Mouse (Mus musculus) neural tube, embryonic 12.5 days (tissue): ENCODE results near the gene Pcbd2. TPM values are rescaled to one million over a fixed set of nuclear protein-coding genes. Genes with fewer than 3 reads are reported as not detected.

ENCODE experiments used
- ATAC-seq: fragments of 200-750 bp; cut with Nextera tagmentation; 2 replicates; pipeline ENCODE4 v1.8.0; 2017; ENCODE audit warnings: low read depth, mild to moderate bottlenecking, moderate TSS enrichment, moderate library complexity; ENCODE audit not compliant: low FRiP score
- H3K27ac ChIP-seq: fragments of 300-500 bp; sonication (generic); 2 replicates; pipeline ENCODE4 v1.5.1; 2016
- H3K27me3 ChIP-seq: fragments of 300-500 bp; sonication (generic); replicated peaks from 2 replicates; pipeline ENCODE4 v1.6.1; 2016; ENCODE audit warnings: mild to moderate bottlenecking
- H3K36me3 ChIP-seq: fragments of 300-500 bp; sonication (generic); 2 replicates; pipeline ENCODE4 v1.6.1; 2016; ENCODE audit warnings: mild to moderate bottlenecking
- H3K4me1 ChIP-seq: fragments of 300-500 bp; sonication (generic); 2 replicates; pipeline ENCODE4 v1.6.1; 2016
- H3K4me2 ChIP-seq: fragments of 300-500 bp; sonication (generic); replicated peaks from 2 replicates; pipeline ENCODE4 v1.6.1; 2016; ENCODE audit warnings: mild to moderate bottlenecking
- H3K4me3 ChIP-seq: fragments of 300-500 bp; sonication (generic); 2 replicates; pipeline ENCODE4 v1.5.1; 2016
- H3K9ac ChIP-seq: fragments of 300-500 bp; sonication (generic); 2 replicates; pipeline ENCODE4 v1.6.1; 2016; ENCODE audit warnings: mild to moderate bottlenecking
- H3K9me3 ChIP-seq: fragments of 300-500 bp; sonication (generic); 2 replicates; pipeline ENCODE4 v1.6.1; 2016; ENCODE audit warnings: mild to moderate bottlenecking
- WGBS: fragments of 180-500 bp; shearing (Covaris S2); methylation state at CpG from one replicate; pipeline ENCODE4 v1.1.7; 2016; 5-methylcytosine and 5-hydroxymethylcytosine counted together
- polyA plus RNA-seq: library from polyadenylated mRNA; unstranded; fragments of >200 nt; fragmentation: Nextera tagmentation; extraction: Ambion mirVana; gene quantifications from 2 replicates; pipeline ENCODE4 v1.2.1, GENCODE M21; 2016

Gene Pcbd2
- polyA plus RNA-seq, 1 experiment from 2014 or later = 27.9 TPM

DNA sequence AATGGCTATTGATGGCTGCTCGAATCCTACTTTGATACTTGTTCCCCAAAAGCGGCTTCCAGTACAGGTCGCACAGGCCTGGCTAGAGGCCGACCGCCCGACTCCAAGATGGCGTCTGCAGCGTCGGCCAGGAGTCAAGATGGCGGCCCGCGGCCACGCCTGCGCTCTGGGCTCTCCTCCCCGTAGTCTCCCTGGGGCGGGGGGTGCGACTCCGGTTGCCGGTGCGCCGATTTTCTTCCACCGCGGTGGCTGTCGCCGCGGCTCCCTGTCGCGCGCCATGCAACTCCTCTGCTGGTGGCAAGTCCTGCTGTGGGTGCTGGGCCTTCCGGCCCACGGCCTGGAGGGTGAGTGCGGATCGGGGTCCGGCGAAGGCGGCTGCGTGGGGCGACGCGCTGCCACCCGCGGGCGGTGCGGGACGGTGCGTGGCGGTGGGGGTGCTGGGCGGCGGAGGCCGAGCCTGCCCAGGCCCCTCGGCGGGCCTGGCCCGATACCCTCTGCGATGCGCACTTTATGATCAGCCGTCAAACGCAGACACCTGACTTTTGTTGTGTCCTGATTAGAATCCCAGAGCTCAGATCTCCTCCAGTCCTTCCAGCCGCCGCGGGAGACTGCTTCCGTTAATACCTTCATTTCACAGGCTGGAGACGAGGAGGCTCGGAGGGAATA lies 12.5 kb upstream of the Pcbd2 start, which contains the start of gene Txndc15:
Txndc15 (plus strand) TSS at position 150 of the 666 bp plus-strand sequence.
- Histone ChIP-seq H3K27ac (peak within 1 kb of the TSS; percentile 89), H3K9me3 (no peaks in the 10 kb centered on the region), H3K4me2 (peak within 1 kb of the TSS; percentile 61), H3K36me3 (peaks cover 19% of the 10 kb centered on the region), H3K4me3 (peak within 1 kb of the TSS; percentile 90), H3K9ac (peak within 1 kb of the TSS; percentile 96), H3K27me3 (no peaks in the 10 kb centered on the region), H3K4me1 (peaks cover 12% of the 10 kb centered on the region; the same call in 1 of the 2 replicates)
- WGBS = under 1% methylated on average over 63 of the region's 63 CpGs
- ATAC-seq = peak; percentile 94

DNA sequence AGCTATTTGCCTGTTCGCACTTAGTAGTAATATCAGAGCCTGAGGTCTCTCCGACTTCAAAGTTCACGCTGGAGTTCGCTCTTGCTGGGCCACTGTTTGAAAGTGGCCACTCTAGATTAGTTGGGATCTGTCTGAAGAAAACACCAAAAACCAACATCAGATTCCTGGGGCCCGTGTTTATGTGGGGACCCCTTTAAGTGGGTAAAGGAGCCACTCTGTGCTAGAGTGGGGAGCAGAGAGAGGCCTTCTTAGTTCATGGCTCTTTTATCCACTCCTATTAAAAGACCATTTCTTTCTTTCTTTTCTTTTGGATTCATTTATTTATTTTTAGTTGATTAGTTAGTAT lies 12.0 kb upstream of the Pcbd2 start:
- Histone ChIP-seq H3K36me3 (peaks cover 24% of the 10 kb centered on the region), H3K4me1 (peaks cover 12% of the 10 kb centered on the region; the same call in 1 of the 2 replicates), H3K9me3 (no peaks in the 10 kb centered on the region), H3K27me3 (no peaks in the 10 kb centered on the region), H3K4me2 (peak overlapping the region; percentile 61), H3K27ac (peak overlapping the region; percentile 89; the same call in 1 of the 2 replicates), H3K4me3 (peak overlapping the region; percentile 90), H3K9ac (peak overlapping the region; percentile 96)
- ATAC-seq = no peak
- WGBS = 11% methylated on average over 5 of the region's 5 CpGs

DNA sequence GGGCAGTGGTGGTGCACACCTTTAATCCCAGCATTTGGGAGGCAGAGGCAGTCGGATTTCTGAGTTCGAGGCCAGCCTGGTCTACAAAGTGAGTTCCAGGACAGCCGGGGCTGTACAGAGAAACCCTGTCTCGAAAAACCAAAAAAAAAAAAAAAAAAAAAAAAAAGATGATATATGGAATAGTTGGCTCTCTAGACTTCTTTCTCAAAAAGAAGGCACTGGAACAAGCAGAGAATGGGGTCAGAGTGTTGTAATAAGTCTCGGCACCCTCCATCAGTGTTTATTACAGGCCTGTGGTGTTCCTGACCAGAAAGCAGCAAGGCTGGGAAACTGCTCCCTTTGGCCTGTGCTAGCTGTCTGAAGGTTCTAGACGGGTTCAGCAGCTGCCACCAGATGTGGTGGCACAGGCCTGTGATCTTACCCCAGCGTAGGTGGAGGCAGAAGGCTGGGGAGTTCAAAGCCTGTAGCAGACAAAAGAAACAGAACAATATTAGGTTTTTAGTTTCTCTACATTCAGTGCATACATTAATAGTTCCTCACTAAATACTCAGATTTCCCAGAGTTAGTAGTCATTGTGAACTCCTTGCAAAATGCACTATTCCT lies 11.2 kb upstream of the Pcbd2 start:
- 0 out of 2 replicates have a peak overlapping the region, but pooled peaks have one; percentile 96 for H3K9ac ChIP-seq
- peaks cover 31% of the 10 kb centered on the region for H3K36me3 ChIP-seq
- H3K27me3 ChIP-seq = no peaks in the 10 kb centered on the region
- peaks cover 12% of the 10 kb centered on the region; the same call in 1 of the 2 replicates for H3K4me1 ChIP-seq
- peak overlapping the region; percentile 61 for H3K4me2 ChIP-seq
- no peaks in the 10 kb centered on the region for H3K9me3 ChIP-seq
- 80% methylated on average over 7 of the region's 7 CpGs for whole genome bisulfite sequencing
- no peak overlapping the region for H3K27ac ChIP-seq
- no peak for ATAC-seq
- no peak overlapping the region for H3K4me3 ChIP-seq

DNA sequence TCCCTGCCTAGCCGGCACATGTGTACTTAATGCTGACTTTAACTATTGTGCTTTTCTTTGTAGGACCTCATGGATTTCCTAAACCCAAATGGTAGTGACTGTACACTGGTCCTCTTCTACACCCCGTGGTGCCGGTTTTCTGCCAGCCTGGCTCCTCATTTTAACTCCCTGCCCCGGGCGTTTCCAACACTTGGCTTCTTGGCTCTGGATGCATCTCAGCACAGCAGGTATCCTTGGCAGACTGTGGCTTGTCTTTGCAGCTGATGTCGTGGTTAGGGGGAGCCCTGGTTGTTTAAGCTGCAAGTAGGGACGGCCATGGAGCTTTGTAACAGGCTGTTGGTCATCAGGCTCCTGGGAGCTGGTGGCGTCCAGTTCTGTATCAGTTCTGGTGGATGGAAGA lies 5.7 kb upstream of the Pcbd2 start:
- H3K36me3 ChIP-seq = peaks cover 59% of the 10 kb centered on the region
- H3K27ac ChIP-seq = no peak overlapping the region
- ATAC-seq = no peak
- H3K4me1 ChIP-seq = peaks cover 4% of the 10 kb centered on the region; the same call in 1 of the 2 replicates
- no peaks in the 10 kb centered on the region for H3K9me3 ChIP-seq
- no peak overlapping the region for H3K4me2 ChIP-seq
- 80% methylated on average over 8 of the region's 8 CpGs for WGBS
- no peak overlapping the region for H3K4me3 ChIP-seq
- H3K9ac ChIP-seq = no peak overlapping the region
- no peaks in the 10 kb centered on the region for H3K27me3 ChIP-seq

DNA sequence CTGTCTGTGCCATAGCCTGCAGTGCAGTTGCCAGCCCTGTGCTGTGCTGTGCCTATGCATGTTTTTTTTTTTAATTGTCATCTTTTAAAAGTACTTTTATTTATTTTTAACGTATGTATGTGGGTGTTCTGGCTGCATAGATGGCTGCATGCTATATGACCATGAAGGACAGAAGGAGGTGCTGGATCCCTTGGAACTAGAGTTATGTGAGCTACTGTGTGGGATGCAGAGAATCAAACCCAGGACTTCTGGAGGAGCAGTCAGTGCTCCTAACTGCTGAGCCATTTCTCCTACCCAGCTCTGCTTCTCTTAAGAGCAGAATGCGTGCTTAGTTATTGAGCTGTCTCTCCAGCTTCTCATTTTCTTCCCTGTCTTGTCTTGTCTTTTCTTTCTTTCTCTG lies 5.2 kb upstream of the Pcbd2 start:
- ATAC-seq = no peak
- H3K27ac ChIP-seq = no peak overlapping the region
- H3K4me3 ChIP-seq = no peak overlapping the region
- no peak overlapping the region for H3K4me2 ChIP-seq
- no peaks in the 10 kb centered on the region for H3K27me3 ChIP-seq
- H3K36me3 ChIP-seq = peaks cover 59% of the 10 kb centered on the region
- no peaks in the 10 kb centered on the region for H3K9me3 ChIP-seq
- H3K9ac ChIP-seq = no peak overlapping the region
- peaks cover 3% of the 10 kb centered on the region; the same call in 1 of the 2 replicates for H3K4me1 ChIP-seq
- 92% methylated on average over 2 of the region's 2 CpGs for WGBS

DNA sequence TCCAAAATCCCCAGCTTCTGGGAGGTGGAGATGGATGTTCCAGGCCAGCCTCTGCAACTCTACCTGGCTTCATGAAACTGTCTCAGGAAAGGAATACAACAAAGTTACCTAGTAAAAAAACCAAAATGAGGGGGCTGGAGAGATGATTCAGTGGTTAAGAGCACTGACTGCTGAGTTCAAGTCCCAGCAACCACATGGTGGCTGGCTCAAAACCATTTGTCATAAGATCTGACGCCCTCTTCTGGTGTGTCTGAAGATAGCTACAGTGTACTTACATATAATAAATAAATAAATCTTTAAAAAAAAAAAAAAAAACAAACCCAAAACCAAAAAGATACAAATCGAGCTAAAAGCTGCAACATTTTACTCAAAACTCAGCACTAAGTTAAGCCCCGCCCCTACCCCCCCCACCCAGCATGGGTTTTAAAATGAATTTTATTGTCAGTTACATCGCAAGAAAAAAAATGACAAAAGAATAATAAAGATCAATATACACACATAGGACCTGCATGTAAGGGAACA lies 509 bp upstream of the Pcbd2 start:
- Histone ChIP-seq H3K27me3 (no peaks in the 10 kb centered on the region), H3K36me3 (peaks cover 22% of the 10 kb centered on the region), H3K4me3 (peak overlapping the region; percentile 50), H3K4me2 (peak overlapping the region; percentile 58), H3K9me3 (no peaks in the 10 kb centered on the region), H3K4me1 (no peaks in the 10 kb centered on the region), H3K27ac (peak overlapping the region; percentile 79), H3K9ac (peak overlapping the region; percentile 57)
- 7% methylated on average over 4 of the region's 4 CpGs for WGBS
- no peak for ATAC-seq

DNA sequence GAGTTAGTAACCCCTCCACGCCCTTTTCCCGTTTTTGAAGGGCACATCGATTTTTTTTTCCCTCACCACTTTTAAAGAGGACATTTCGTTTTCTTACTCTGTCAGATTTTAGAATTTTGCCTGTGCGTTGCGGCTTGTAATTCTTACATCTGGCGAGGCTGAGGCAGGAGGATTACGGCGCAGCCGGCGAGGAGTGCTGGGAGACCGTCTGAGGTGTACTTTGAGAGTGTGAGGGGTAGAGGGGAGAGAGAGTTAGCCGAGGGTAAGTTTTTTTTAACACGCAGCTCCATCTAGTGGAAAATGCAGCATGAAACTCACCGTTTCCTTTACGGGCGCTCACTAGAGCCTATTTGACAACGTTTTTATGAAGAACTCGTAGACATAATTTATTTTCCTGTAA lies 671 bp downstream of the Pcbd2 start:
- H3K27ac ChIP-seq = no peak overlapping the region; the same call in 1 of the 2 replicates
- 5% methylated on average over 19 of the region's 19 CpGs for WGBS

DNA sequence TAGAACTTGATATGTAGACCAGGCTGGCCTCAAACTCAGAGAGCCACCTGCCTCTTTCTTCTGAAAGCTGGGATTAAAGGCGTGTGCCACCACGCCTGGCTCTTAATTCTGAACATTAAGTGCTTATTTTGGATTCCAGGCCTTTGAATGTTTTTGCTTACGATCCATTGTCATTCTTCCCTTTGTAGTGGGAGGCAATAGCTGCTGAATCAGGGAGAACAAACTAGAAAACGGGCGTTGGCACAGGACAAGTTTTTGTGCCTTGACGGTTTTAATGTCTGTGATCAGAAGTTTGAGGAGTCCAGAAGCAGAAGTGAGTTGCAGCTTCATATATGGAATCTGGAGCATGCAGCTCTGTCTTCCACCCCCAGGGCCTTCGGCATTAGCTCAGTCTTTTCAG lies 3.5 kb downstream of the Pcbd2 start:
- Histone ChIP-seq H3K27ac (no peak overlapping the region), H3K4me1 (no peaks in the 10 kb centered on the region), H3K36me3 (peaks cover 1% of the 10 kb centered on the region; the same call in 1 of the 2 replicates), H3K9me3 (no peaks in the 10 kb centered on the region), H3K4me3 (no peak overlapping the region), H3K4me2 (no peak overlapping the region), H3K9ac (no peak overlapping the region), H3K27me3 (no peaks in the 10 kb centered on the region)
- no peak for ATAC-seq
- WGBS = 86% methylated on average over 7 of the region's 7 CpGs

More for the DNA sequence above, 671 bp downstream of the Pcbd2 start:
- H3K9ac ChIP-seq = peak overlapping the region; percentile 57; the same call in 1 of the 2 replicates
- H3K36me3 ChIP-seq = peaks cover 18% of the 10 kb centered on the region
- H3K4me1 ChIP-seq = no peaks in the 10 kb centered on the region
- no peaks in the 10 kb centered on the region for H3K9me3 ChIP-seq
- peak overlapping the region; percentile 58 for H3K4me2 ChIP-seq
- H3K4me3 ChIP-seq = peak overlapping the region; percentile 50
- peak; percentile 69 for ATAC-seq
- H3K27me3 ChIP-seq = no peaks in the 10 kb centered on the region

DNA sequence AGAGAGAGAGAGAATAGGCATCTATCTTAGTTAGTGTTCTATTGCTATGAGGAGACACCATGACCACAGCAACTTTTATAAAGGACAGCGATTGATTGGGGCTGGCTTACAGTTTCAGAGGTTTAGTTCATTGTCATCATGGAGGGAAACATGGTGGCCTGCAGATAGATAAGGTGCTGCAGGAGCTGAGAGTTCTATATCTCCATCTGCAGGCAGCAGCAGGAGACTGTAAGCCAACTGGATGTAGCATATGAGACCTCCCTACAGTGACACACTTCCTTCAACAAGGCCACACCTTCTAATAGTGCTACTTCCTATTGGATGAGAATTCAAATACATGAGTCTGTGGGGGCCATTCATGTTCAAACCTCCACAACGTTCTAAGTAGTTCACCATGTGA lies 5.0 kb downstream of the Pcbd2 start:
- Histone ChIP-seq H3K27me3 (no peaks in the 10 kb centered on the region), H3K36me3 (no peaks in the 10 kb centered on the region), H3K27ac (no peak overlapping the region), H3K9me3 (no peaks in the 10 kb centered on the region), H3K4me3 (no peak overlapping the region), H3K4me1 (no peaks in the 10 kb centered on the region), H3K9ac (no peak overlapping the region), H3K4me2 (no peak overlapping the region)
- 84% methylated on average over 2 of the region's 2 CpGs for WGBS
- no peak for ATAC-seq

DNA sequence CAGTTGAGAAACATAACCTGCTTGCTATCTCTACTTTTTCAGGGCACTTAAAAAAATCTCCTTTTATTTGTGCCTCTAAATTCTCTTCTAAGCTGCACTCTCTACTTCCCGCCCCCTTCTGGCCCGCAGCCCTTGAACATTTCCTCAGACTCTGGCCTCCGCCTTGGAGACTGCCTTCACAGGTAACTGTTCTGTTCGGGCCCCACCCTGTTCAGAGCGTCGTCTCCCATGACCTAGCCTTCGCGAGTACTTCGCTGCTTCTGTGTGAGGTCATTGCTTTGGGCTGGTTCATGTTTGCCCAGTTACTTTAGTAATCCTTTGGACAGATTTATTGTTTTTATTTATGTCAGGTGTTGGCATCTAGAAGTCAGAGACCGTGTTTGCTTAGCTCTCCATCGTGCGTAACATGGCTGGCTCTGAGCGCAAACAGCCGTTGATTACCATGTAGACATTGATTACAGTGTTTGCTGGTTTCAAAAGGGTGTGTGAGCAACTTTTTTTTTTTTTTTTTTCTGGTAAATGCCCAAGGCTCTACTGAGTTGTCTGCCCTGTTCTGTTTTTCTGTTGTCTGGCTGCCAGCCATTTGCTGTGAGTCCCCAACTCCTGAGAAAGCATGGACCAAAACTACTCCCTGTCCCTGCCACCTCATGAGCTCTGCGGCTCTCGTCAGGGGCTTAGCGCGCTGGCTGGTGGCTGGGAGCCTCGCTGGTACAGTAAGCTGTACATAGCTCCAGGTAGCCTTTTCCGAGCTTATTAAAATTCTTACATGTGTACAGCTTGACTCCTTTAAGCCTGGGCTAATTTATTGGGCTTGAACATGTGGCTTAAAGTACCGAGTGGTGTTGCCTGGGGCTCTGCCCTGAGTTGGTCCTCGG lies 6.7 kb downstream of the Pcbd2 start:
- Histone ChIP-seq H3K4me1 (no peaks in the 10 kb centered on the region), H3K4me3 (no peak overlapping the region), H3K9ac (no peak overlapping the region), H3K9me3 (no peaks in the 10 kb centered on the region), H3K27me3 (no peaks in the 10 kb centered on the region), H3K27ac (no peak overlapping the region), H3K36me3 (no peaks in the 10 kb centered on the region), H3K4me2 (no peak overlapping the region)
- 85% methylated on average over 22 of the region's 22 CpGs for WGBS
- ATAC-seq = no peak

DNA sequence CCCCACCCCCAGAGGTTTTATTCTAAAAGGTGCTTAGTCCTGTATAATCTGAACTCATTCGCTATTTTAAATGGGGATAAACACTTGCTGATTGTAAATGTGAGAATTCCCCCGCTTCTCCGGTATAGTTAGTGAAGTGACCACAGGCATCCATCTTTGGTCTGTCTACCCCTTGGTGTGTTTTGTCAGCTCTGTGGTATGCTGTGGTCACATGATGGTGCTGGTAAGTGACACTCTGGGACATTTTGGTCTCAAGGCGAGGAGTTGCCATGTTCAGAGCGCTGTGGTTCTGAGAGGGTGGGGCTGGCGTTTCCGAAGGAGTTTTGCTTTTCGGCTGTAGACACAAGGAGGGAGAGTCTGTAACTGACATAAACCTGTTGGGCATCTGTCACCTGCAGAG lies 10.7 kb downstream of the Pcbd2 start:
- Histone ChIP-seq H3K4me1 (peaks cover 2% of the 10 kb centered on the region; the same call in 1 of the 2 replicates), H3K4me3 (no peak overlapping the region), H3K4me2 (no peak overlapping the region), H3K9ac (no peak overlapping the region), H3K27ac (no peak overlapping the region), H3K9me3 (no peaks in the 10 kb centered on the region), H3K27me3 (no peaks in the 10 kb centered on the region), H3K36me3 (no peaks in the 10 kb centered on the region)
- WGBS = 92% methylated on average over 8 of the region's 8 CpGs
- ATAC-seq = no peak

DNA sequence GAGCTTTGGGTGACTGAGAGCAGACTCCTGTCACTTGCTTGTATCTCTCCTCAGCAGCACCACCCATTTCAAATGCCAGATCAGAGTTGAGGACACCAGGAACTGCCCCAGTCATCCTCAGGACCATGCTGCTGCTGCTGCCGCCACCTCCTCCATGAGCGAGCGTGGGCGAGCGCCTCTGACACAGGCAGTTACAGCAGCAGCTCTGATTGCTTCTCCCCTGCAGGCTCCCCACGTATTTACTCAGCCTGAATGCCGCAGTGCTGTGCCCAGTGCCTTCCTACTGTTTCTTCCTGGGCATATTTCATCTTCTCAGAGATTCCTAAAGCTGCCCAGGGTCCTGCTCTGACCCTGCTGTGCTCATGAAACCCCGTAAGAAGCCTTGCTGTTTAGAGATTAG lies 15.1 kb downstream of the Pcbd2 start:
- Histone ChIP-seq H3K9me3 (no peaks in the 10 kb centered on the region), H3K4me1 (peaks cover 2% of the 10 kb centered on the region; the same call in 1 of the 2 replicates), H3K36me3 (no peaks in the 10 kb centered on the region), H3K4me3 (no peak overlapping the region), H3K9ac (no peak overlapping the region), H3K27me3 (no peaks in the 10 kb centered on the region), H3K27ac (no peak overlapping the region), H3K4me2 (no peak overlapping the region)
- ATAC-seq = no peak
- WGBS = 49% methylated on average over 8 of the region's 8 CpGs
